Mouse (Mus musculus) layer of hippocampus, postnatal 10 days (tissue): Measurements from ENCODE around the gene Spatc1l. TPM values are rescaled to one million over a fixed set of nuclear protein-coding genes. Genes with fewer than 3 reads are reported as not detected.

ENCODE experiments used
- DNase-seq, 2 experiments: peaks; one replicate each; pipeline ENCODE4 v3.0.0; 2021; ENCODE audit warnings: low spot score in 2 of 2
- total RNA-seq, 2 experiments: library from RNA; stranded (reverse); gene quantifications; 2 replicates each; pipeline ENCODE4 v1.2.3; 2021

Gene Spatc1l
- total RNA-seq, 2 experiments from 2014 or later: not detected

DNA sequence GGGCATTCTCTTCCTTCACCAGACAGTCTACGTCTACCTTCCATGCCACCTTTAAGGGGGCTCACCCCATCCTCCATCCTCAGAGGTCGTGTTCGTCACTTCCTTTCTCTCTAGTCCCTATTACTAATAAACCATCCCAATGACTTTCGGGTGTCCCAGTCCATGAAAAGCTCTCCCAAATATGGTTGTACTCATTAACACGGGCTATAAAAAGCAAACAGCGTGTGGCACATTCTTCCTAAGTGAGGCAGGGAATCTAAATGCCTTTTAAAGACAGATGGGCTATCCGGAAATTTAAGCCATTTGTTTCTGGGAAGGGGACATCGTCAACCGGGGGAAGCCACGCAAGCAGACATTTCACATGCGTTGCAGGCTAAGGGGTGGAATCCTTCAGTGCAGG is 28.1 kb downstream of the Spatc1l start:
- DNase-seq: no peak

DNA sequence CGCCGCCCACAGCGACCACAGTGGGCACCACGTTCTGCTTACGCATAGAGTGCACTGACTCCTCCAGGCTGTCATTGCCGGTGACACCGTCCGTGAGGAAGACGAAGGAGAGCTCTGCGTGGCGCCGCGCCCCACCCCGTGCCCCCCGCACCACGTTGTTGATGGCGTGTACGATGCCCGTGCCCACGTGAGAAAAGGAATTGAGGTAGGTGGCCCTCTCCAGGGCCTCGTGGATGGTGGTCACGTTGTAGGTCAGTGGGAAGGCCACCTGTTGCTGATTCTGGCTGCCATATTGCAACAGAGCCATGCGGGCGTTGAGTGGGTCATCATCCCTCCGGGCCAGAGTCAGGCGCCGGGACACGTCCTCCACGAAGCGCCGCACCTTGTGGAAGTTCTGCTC is 34.3 kb downstream of the Spatc1l start:
- no peak for DNase-seq

DNA sequence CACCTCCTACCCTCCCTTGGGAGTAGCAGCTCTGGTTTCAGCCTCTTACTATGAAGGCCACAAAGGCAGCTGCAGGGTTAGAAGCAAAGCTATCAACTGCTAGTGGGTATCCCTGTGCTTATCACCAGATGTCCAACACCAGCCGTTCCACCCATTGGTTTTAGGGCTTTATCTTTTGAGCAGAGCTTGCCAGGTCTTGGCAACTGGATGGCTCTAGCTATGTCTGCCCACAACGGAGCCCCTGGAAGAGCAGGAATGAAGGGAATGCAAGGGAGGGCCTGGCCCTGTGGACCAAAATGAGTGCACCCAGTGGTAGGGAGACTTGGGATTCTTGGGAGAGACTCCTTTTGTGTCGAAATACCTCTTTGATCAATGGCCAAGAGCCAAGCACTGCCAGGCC is 40.6 kb downstream of the Spatc1l start:
- DNase-seq: no peak

DNA sequence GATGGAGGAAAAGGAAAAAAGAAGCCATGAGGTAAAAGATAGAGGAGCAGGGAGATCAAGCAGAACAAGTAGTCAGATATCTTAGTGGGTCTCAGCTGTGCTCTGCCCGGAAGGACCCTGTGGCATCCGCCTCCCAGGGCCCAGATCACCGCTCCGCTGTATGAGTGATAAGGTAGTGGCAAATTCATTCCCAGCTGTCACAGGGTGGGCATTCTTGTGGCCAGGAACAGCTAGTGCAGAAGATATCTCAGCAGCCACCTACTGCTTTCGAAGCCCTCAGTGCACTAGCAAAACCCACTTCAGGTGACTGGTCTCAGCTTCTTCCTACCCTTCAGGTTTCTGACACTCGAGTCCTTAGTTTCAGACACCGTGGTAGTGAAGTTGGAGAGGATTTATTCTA is 50.4 kb downstream of the Spatc1l start:
- DNase-seq: no peak

Other genes with a start within 250 kb of the Spatc1l start
- 10 to 100 TPM; 60.6 to 63.2 TPM for gene Dip2a, start 217.0 kb upstream of the Spatc1l start, total RNA-seq
- gene AC141477.1, start 121.8 kb upstream of the Spatc1l start, total RNA-seq: not detected
- 10 to 100 TPM; 14.6 to 15.8 TPM for gene Pcnt, start 119.5 kb upstream of the Spatc1l start, total RNA-seq
- gene 2610028H24Rik, start 113.2 kb upstream of the Spatc1l start, total RNA-seq: not detected
- gene Mcm3ap, start 93.3 kb upstream of the Spatc1l start, total RNA-seq: 10 to 100 TPM; 47.0 to 49.1 TPM
- gene Ybey, start 93.2 kb upstream of the Spatc1l start, total RNA-seq: 1 to 10 TPM; 3.5 to 3.7 TPM
- gene Lss, start 30.7 kb upstream of the Spatc1l start, total RNA-seq: 10 to 100 TPM; 62.0 to 65.8 TPM
- not detected for gene Ftcd, start 13.4 kb downstream of the Spatc1l start, total RNA-seq
- 10 to 100 TPM; 15.6 to 17.8 TPM for gene Col6a2, start 61.4 kb downstream of the Spatc1l start, total RNA-seq
- gene Col6a1, start 163.9 kb downstream of the Spatc1l start, total RNA-seq: 10 to 100 TPM; 38.0 to 38.9 TPM